Mouse (Mus musculus): ENCODE data around the gene H2-T3. TPM values are rescaled to one million over a fixed set of nuclear protein-coding genes. Genes with fewer than 3 reads are reported as not detected.
"Not testable (repeated sequence)": the region's sequence is repeated elsewhere in the genome, so short reads cannot be mapped to it uniquely, and the experiment has no call there.

Gene H2-T3
- not detected in 2 replicates for polyA plus RNA-seq (2014; fragmentation: Nextera tagmentation; extraction: Ambion mirVana)

GRCm38 (mm10) chr17:36190169-36190507 is at the start of gene H2-T3:
TSS of gene H2-T3 (minus strand) at chr17:36190287.
- WGBS, result 58% methylated on average over 2 of the region's 2 CpGs
- H3K36me3 ChIP-seq (ENCODE audit: control insufficient read depth, insufficient read depth, low read length), result no peaks in the 10 kb centered on the region
- no peaks in the 10 kb centered on the region for H3K4me1 ChIP-seq (ENCODE audit: control insufficient read depth, insufficient read depth, low read length)
- no peak within 1 kb of the TSS for H3K4me2 ChIP-seq (ENCODE audit: low read depth)
- DNase-seq (ENCODE audit: low spot score), result no peak
- no peak within 1 kb of the TSS for H3K4me3 ChIP-seq (ENCODE audit: low read depth, low read length)
- H3K9me3 ChIP-seq (ENCODE audit: control insufficient read depth, low read length), result no peaks in the 10 kb centered on the region
- H3K27me3 ChIP-seq (ENCODE audit: control insufficient read depth, insufficient read depth, low read length), result peaks cover 10% of the 10 kb centered on the region
- no peak within 1 kb of the TSS for H3K9ac ChIP-seq (ENCODE audit: low read length)
- no peak within 1 kb of the TSS for H3K27ac ChIP-seq (ENCODE audit: low read depth, low read length)
- ATAC-seq (ENCODE audit: insufficient read depth, low FRiP score, low TSS enrichment), result no peak

- ATAC-seq (ENCODE audit: insufficient read depth, low FRiP score, low TSS enrichment) (no peak), DNase-seq (ENCODE audit: low spot score) (peak; percentile 20)
- Histone ChIP-seq H3K4me2 (ENCODE audit: low read depth) (peak overlapping the region; percentile 40), H3K36me3 (ENCODE audit: control insufficient read depth, insufficient read depth, low read length) (no peaks in the 10 kb centered on the region), H3K27ac (ENCODE audit: low read depth, low read length) (no peak overlapping the region), H3K27me3 (ENCODE audit: control insufficient read depth, insufficient read depth, low read length) (peaks cover 12% of the 10 kb centered on the region), H3K9me3 (ENCODE audit: control insufficient read depth, low read length) (no peaks in the 10 kb centered on the region), H3K9ac (ENCODE audit: low read length) (no peak overlapping the region; the same call in 1 of the 2 replicates), H3K4me1 (ENCODE audit: control insufficient read depth, insufficient read depth, low read length) (no peaks in the 10 kb centered on the region), H3K4me3 (ENCODE audit: low read depth, low read length) (0 out of 2 replicates have a peak overlapping the region, but pooled peaks have one; percentile 10)
- WGBS, result 3% methylated on average over 27 of the region's 27 CpGs
Measured at GRCm38 (mm10) chr17:36237321-36237921, 47.3 kb upstream of the H2-T3 start.

GRCm38 (mm10) chr17:36235300-36235699 is 45.2 kb upstream of the H2-T3 start:
- H3K4me1 ChIP-seq (ENCODE audit: control insufficient read depth, insufficient read depth, low read length); ATAC-seq (ENCODE audit: insufficient read depth, low FRiP score, low TSS enrichment); H3K4me2 ChIP-seq (ENCODE audit: low read depth); H3K9me3 ChIP-seq (ENCODE audit: control insufficient read depth, low read length); H3K4me3 ChIP-seq (ENCODE audit: low read depth, low read length); H3K27ac ChIP-seq (ENCODE audit: low read depth, low read length); DNase-seq (ENCODE audit: low spot score); H3K36me3 ChIP-seq (ENCODE audit: control insufficient read depth, insufficient read depth, low read length); H3K9ac ChIP-seq (ENCODE audit: low read length): not testable (repeated sequence)
- H3K27me3 ChIP-seq (ENCODE audit: control insufficient read depth, insufficient read depth, low read length), result peaks cover 19% of the 10 kb centered on the region
- 31% methylated on average over 8 of the region's 9 CpGs for WGBS

GRCm38 (mm10) chr17:36233572-36233971 is 43.5 kb upstream of the H2-T3 start:
- Histone ChIP-seq H3K27ac (ENCODE audit: low read depth, low read length) (no peak overlapping the region), H3K36me3 (ENCODE audit: control insufficient read depth, insufficient read depth, low read length) (no peaks in the 10 kb centered on the region), H3K4me2 (ENCODE audit: low read depth) (no peak overlapping the region), H3K9me3 (ENCODE audit: control insufficient read depth, low read length) (no peaks in the 10 kb centered on the region), H3K4me1 (ENCODE audit: control insufficient read depth, insufficient read depth, low read length) (no peaks in the 10 kb centered on the region), H3K9ac (ENCODE audit: low read length) (no peak overlapping the region), H3K4me3 (ENCODE audit: low read depth, low read length) (no peak overlapping the region), H3K27me3 (ENCODE audit: control insufficient read depth, insufficient read depth, low read length) (peaks cover 36% of the 10 kb centered on the region)
- ATAC-seq (ENCODE audit: insufficient read depth, low FRiP score, low TSS enrichment) (no peak), DNase-seq (ENCODE audit: low spot score) (no peak)
- WGBS, result 80% methylated on average over 5 of the region's 5 CpGs

- no peaks in the 10 kb centered on the region for H3K9me3 ChIP-seq (ENCODE audit: control insufficient read depth, low read length)
- DNase-seq (ENCODE audit: low spot score), result peak; percentile 99
- H3K36me3 ChIP-seq (ENCODE audit: control insufficient read depth, insufficient read depth, low read length), result no peaks in the 10 kb centered on the region
- H3K4me3 ChIP-seq (ENCODE audit: low read depth, low read length), result no peak overlapping the region
- H3K4me2 ChIP-seq (ENCODE audit: low read depth), result no peak overlapping the region
- H3K27me3 ChIP-seq (ENCODE audit: control insufficient read depth, insufficient read depth, low read length), result peaks cover 31% of the 10 kb centered on the region
- no peak overlapping the region for H3K27ac ChIP-seq (ENCODE audit: low read depth, low read length)
- 3% methylated on average over 36 of the region's 36 CpGs for WGBS
- no peak for ATAC-seq (ENCODE audit: insufficient read depth, low FRiP score, low TSS enrichment)
- no peaks in the 10 kb centered on the region for H3K4me1 ChIP-seq (ENCODE audit: control insufficient read depth, insufficient read depth, low read length)
- H3K9ac ChIP-seq (ENCODE audit: low read length), result no peak overlapping the region
Measured at GRCm38 (mm10) chr17:36231318-36231717, 41.2 kb upstream of the H2-T3 start.

GRCm38 (mm10) chr17:36229046-36229445 is 39.0 kb upstream of the H2-T3 start:
- Histone ChIP-seq H3K36me3 (ENCODE audit: control insufficient read depth, insufficient read depth, low read length) (no peaks in the 10 kb centered on the region), H3K4me3 (ENCODE audit: low read depth, low read length) (no peak overlapping the region), H3K9ac (ENCODE audit: low read length) (no peak overlapping the region), H3K4me1 (ENCODE audit: control insufficient read depth, insufficient read depth, low read length) (no peaks in the 10 kb centered on the region), H3K27me3 (ENCODE audit: control insufficient read depth, insufficient read depth, low read length) (peaks cover 43% of the 10 kb centered on the region), H3K27ac (ENCODE audit: low read depth, low read length) (no peak overlapping the region), H3K4me2 (ENCODE audit: low read depth) (no peak overlapping the region), H3K9me3 (ENCODE audit: control insufficient read depth, low read length) (no peaks in the 10 kb centered on the region)
- no peak for DNase-seq (ENCODE audit: low spot score)
- ATAC-seq (ENCODE audit: insufficient read depth, low FRiP score, low TSS enrichment), result no peak
- 10% methylated on average over 5 of the region's 5 CpGs for WGBS

GRCm38 (mm10) chr17:36226921-36227320 is 36.8 kb upstream of the H2-T3 start:
- H3K4me2 ChIP-seq (ENCODE audit: low read depth), result no peak overlapping the region
- no peaks in the 10 kb centered on the region for H3K9me3 ChIP-seq (ENCODE audit: control insufficient read depth, low read length)
- DNase-seq (ENCODE audit: low spot score), result no peak
- no peak overlapping the region for H3K9ac ChIP-seq (ENCODE audit: low read length)
- 19% methylated on average over 8 of the region's 8 CpGs for WGBS
- H3K27ac ChIP-seq (ENCODE audit: low read depth, low read length), result no peak overlapping the region
- H3K4me3 ChIP-seq (ENCODE audit: low read depth, low read length), result no peak overlapping the region
- ATAC-seq (ENCODE audit: insufficient read depth, low FRiP score, low TSS enrichment), result no peak
- no peaks in the 10 kb centered on the region for H3K4me1 ChIP-seq (ENCODE audit: control insufficient read depth, insufficient read depth, low read length)
- H3K27me3 ChIP-seq (ENCODE audit: control insufficient read depth, insufficient read depth, low read length), result peaks cover 43% of the 10 kb centered on the region
- H3K36me3 ChIP-seq (ENCODE audit: control insufficient read depth, insufficient read depth, low read length), result no peaks in the 10 kb centered on the region

GRCm38 (mm10) chr17:36225231-36225824 is 35.2 kb upstream of the H2-T3 start:
- 10% methylated on average over 9 of the region's 9 CpGs for WGBS
- Histone ChIP-seq H3K4me1 (ENCODE audit: control insufficient read depth, insufficient read depth, low read length) (no peaks in the 10 kb centered on the region), H3K4me2 (ENCODE audit: low read depth) (no peak overlapping the region), H3K27ac (ENCODE audit: low read depth, low read length) (no peak overlapping the region), H3K9me3 (ENCODE audit: control insufficient read depth, low read length) (no peaks in the 10 kb centered on the region), H3K9ac (ENCODE audit: low read length) (no peak overlapping the region), H3K36me3 (ENCODE audit: control insufficient read depth, insufficient read depth, low read length) (no peaks in the 10 kb centered on the region), H3K4me3 (ENCODE audit: low read depth, low read length) (no peak overlapping the region), H3K27me3 (ENCODE audit: control insufficient read depth, insufficient read depth, low read length) (peaks cover 38% of the 10 kb centered on the region)
- DNase-seq (ENCODE audit: low spot score) (no peak), ATAC-seq (ENCODE audit: insufficient read depth, low FRiP score, low TSS enrichment) (no peak)

- H3K9me3 ChIP-seq (ENCODE audit: control insufficient read depth, low read length), result no peaks in the 10 kb centered on the region
- H3K9ac ChIP-seq (ENCODE audit: low read length), result no peak overlapping the region
- no peak overlapping the region for H3K4me3 ChIP-seq (ENCODE audit: low read depth, low read length)
- no peaks in the 10 kb centered on the region for H3K36me3 ChIP-seq (ENCODE audit: control insufficient read depth, insufficient read depth, low read length)
- no peak overlapping the region for H3K4me2 ChIP-seq (ENCODE audit: low read depth)
- no peaks in the 10 kb centered on the region for H3K4me1 ChIP-seq (ENCODE audit: control insufficient read depth, insufficient read depth, low read length)
- no peak overlapping the region for H3K27ac ChIP-seq (ENCODE audit: low read depth, low read length)
- 47% methylated on average over 3 of the region's 3 CpGs for WGBS
- H3K27me3 ChIP-seq (ENCODE audit: control insufficient read depth, insufficient read depth, low read length), result peaks cover 30% of the 10 kb centered on the region
- DNase-seq (ENCODE audit: low spot score) (no peak), ATAC-seq (ENCODE audit: insufficient read depth, low FRiP score, low TSS enrichment) (no peak)
Measured at GRCm38 (mm10) chr17:36224451-36224850, 34.4 kb upstream of the H2-T3 start.

Measured in neural tube, embryonic 11.5 days (tissue).